Mouse (Mus musculus) forebrain, embryonic 11.5 days (tissue): ENCODE measurements around the gene Smoc1. TPM values are rescaled to one million over a fixed set of nuclear protein-coding genes. Genes with fewer than 3 reads are reported as not detected.

Experiments
- ATAC-seq: fragments of 200-750 bp; cut with Nextera tagmentation; replicated peaks from 2 replicates; pipeline ENCODE4 v1.8.0; 2017; ENCODE audit warnings: moderate TSS enrichment; ENCODE audit not compliant: low FRiP score
- DNase-seq: peaks from one replicate; pipeline ENCODE4 v3.0.0-alpha.2; 2017; ENCODE audit warnings: low spot score
- H3K27ac ChIP-seq: fragments of 300-500 bp; sonication (generic); 2 replicates; pipeline ENCODE4 v1.5.1; 2014; ENCODE audit warnings: low read depth, low read length
- H3K27me3 ChIP-seq: fragments of 300-500 bp; sonication (generic); 2 replicates; pipeline ENCODE4 v1.6.1; 2014; ENCODE audit warnings: mild to moderate bottlenecking, low read length, mixed read lengths; ENCODE audit not compliant: control insufficient read depth, insufficient read depth
- H3K36me3 ChIP-seq: fragments of 300-500 bp; sonication (generic); 2 replicates; pipeline ENCODE4 v1.6.1; 2014; ENCODE audit warnings: mild to moderate bottlenecking, low read length, moderate library complexity, mixed read lengths; ENCODE audit not compliant: control insufficient read depth, insufficient read depth
- H3K4me1 ChIP-seq: fragments of 300-500 bp; sonication (generic); replicated peaks from 2 replicates; pipeline ENCODE4 v1.6.1; 2014; ENCODE audit warnings: low read length, mixed read lengths; ENCODE audit not compliant: control insufficient read depth, insufficient read depth
- H3K4me2 ChIP-seq: fragments of 300-500 bp; sonication (generic); 2 replicates; pipeline ENCODE4 v1.6.1; 2014; ENCODE audit warnings: low read depth, mild to moderate bottlenecking, low read length, moderate library complexity, mixed read lengths; ENCODE audit not compliant: severe bottlenecking
- H3K4me3 ChIP-seq: fragments of 300-500 bp; sonication (generic); 2 replicates; pipeline ENCODE4 v1.5.1; 2014; ENCODE audit warnings: low read depth, low read length
- H3K9ac ChIP-seq: fragments of 300-500 bp; sonication (generic); 2 replicates; pipeline ENCODE4 v1.6.1; 2014; ENCODE audit warnings: low read length
- H3K9me3 ChIP-seq: fragments of 300-500 bp; sonication (generic); 2 replicates; pipeline ENCODE4 v1.6.1; 2016; ENCODE audit warnings: low read length, mixed read lengths; ENCODE audit not compliant: control insufficient read depth
- WGBS: fragments of 180-500 bp; shearing (Covaris S2); extraction: QIAGEN DNeasy Blood & Tissue Kit; methylation state at CpG from one replicate; pipeline ENCODE4 v1.1.7; 2014; 5-methylcytosine and 5-hydroxymethylcytosine counted together
- polyA plus RNA-seq: library from polyadenylated mRNA; unstranded; fragments of >200 nt; fragmentation: Nextera tagmentation; extraction: Ambion mirVana; gene quantifications from 2 replicates; pipeline ENCODE4 v1.2.1, GENCODE M21; 2014

Smoc1 gene
- polyA plus RNA-seq, 1 experiment from 2014 or later: 6.7 TPM

DNA sequence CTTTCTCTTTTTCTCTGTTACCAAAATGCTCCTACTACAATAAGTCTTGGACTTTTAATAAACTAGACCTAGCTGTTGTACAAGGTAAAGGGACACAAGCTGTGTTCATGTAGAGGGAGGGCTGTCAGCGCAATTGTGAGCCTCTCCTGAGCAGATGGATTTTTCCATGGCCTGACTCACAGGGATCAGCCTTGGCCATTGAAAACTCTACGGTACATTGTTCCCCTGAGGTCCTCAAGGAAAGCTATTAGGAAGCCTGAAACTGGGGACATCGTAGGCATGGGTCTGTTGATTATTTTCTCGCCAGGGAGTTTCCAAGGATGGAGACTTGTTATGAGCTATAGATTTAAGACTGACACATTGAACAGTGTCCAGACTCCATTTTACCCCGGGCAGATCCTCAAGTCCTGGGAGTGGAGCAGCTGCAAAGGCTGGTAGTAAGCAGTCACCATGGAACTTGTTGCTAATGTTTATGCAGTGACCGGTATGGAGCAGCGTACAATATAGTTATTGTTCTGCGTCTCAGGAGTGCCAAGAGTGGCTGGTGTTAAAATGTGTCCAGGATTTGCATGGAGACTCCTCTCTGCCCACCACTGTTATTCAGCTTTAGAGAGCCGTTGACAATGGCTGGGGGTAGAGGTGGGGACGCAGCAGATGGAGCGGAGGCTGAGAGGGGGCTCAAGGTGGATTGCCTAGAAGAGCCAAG is 28.5 kb downstream of the Smoc1 start:
- Histone ChIP-seq H3K9me3 (no peaks in the 10 kb centered on the region), H3K27me3 (no peaks in the 10 kb centered on the region), H3K9ac (no peak overlapping the region), H3K27ac (no peak overlapping the region; the same call in 1 of the 2 replicates), H3K4me1 (no peaks in the 10 kb centered on the region), H3K4me2 (no peak overlapping the region), H3K4me3 (no peak overlapping the region), H3K36me3 (no peaks in the 10 kb centered on the region)
- no peak for ATAC-seq
- DNase-seq: peak; percentile 40
- WGBS: 69% methylated on average over 11 of the region's 11 CpGs

GRCm38 (mm10) chr12:81055811-81056210 is 29.2 kb downstream of the Smoc1 start:
- ATAC-seq (no peak), DNase-seq (peak; percentile 29)
- H3K27ac ChIP-seq: no peak overlapping the region
- H3K9me3 ChIP-seq: no peaks in the 10 kb centered on the region
- H3K9ac ChIP-seq: no peak overlapping the region
- no peaks in the 10 kb centered on the region for H3K4me1 ChIP-seq
- no peaks in the 10 kb centered on the region for H3K27me3 ChIP-seq
- H3K4me3 ChIP-seq: no peak overlapping the region
- H3K4me2 ChIP-seq: no peak overlapping the region
- WGBS: 95% methylated on average over 2 of the region's 2 CpGs
- H3K36me3 ChIP-seq: no peaks in the 10 kb centered on the region

GRCm38 (mm10) chr12:81057619-81058018 is 31.0 kb downstream of the Smoc1 start:
- Histone ChIP-seq H3K9me3 (no peaks in the 10 kb centered on the region), H3K27ac (no peak overlapping the region), H3K4me1 (no peaks in the 10 kb centered on the region), H3K36me3 (no peaks in the 10 kb centered on the region), H3K27me3 (no peaks in the 10 kb centered on the region), H3K9ac (no peak overlapping the region), H3K4me2 (no peak overlapping the region), H3K4me3 (no peak overlapping the region)
- 70% methylated on average over 4 of the region's 4 CpGs for WGBS
- no peak for ATAC-seq
- DNase-seq: no peak

- ATAC-seq (no peak), DNase-seq (no peak)
- 93% methylated on average over 3 of the region's 3 CpGs for WGBS
- H3K36me3 ChIP-seq: no peaks in the 10 kb centered on the region
- H3K27me3 ChIP-seq: no peaks in the 10 kb centered on the region
- H3K4me3 ChIP-seq: no peak overlapping the region
- H3K4me1 ChIP-seq: no peaks in the 10 kb centered on the region
- H3K9ac ChIP-seq: no peak overlapping the region
- H3K4me2 ChIP-seq: no peak overlapping the region
- no peaks in the 10 kb centered on the region for H3K9me3 ChIP-seq
- no peak overlapping the region for H3K27ac ChIP-seq
Measured at GRCm38 (mm10) chr12:81058561-81058960, 32.0 kb downstream of the Smoc1 start.

GRCm38 (mm10) chr12:81061831-81062361 is 35.3 kb downstream of the Smoc1 start:
- Histone ChIP-seq H3K9ac (no peak overlapping the region), H3K27me3 (no peaks in the 10 kb centered on the region), H3K27ac (no peak overlapping the region), H3K9me3 (no peaks in the 10 kb centered on the region), H3K4me2 (no peak overlapping the region), H3K36me3 (no peaks in the 10 kb centered on the region), H3K4me3 (no peak overlapping the region), H3K4me1 (no peaks in the 10 kb centered on the region)
- ATAC-seq (no peak), DNase-seq (peak; percentile 32)
- 80% methylated on average over 6 of the region's 6 CpGs for WGBS

- Histone ChIP-seq H3K27ac (no peak overlapping the region), H3K9me3 (no peaks in the 10 kb centered on the region), H3K36me3 (no peaks in the 10 kb centered on the region), H3K4me2 (no peak overlapping the region), H3K9ac (no peak overlapping the region), H3K4me1 (no peaks in the 10 kb centered on the region), H3K4me3 (no peak overlapping the region), H3K27me3 (no peaks in the 10 kb centered on the region)
- ATAC-seq (no peak), DNase-seq (peak; percentile 13)
- WGBS: 88% methylated on average over 6 of the region's 6 CpGs
Measured at GRCm38 (mm10) chr12:81063336-81063955, 36.8 kb downstream of the Smoc1 start.

GRCm38 (mm10) chr12:81074139-81074538 is 47.5 kb downstream of the Smoc1 start:
- peak; percentile 9 for DNase-seq
- WGBS: 67% methylated on average over 2 of the region's 2 CpGs
- no peak overlapping the region for H3K27ac ChIP-seq
- H3K9ac ChIP-seq: no peak overlapping the region
- H3K36me3 ChIP-seq: no peaks in the 10 kb centered on the region
- H3K9me3 ChIP-seq: peaks cover 3% of the 10 kb centered on the region; the same call in 1 of the 2 replicates
- no peaks in the 10 kb centered on the region for H3K27me3 ChIP-seq
- H3K4me3 ChIP-seq: no peak overlapping the region
- H3K4me2 ChIP-seq: no peak overlapping the region
- ATAC-seq: no peak
- no peaks in the 10 kb centered on the region for H3K4me1 ChIP-seq

DNA sequence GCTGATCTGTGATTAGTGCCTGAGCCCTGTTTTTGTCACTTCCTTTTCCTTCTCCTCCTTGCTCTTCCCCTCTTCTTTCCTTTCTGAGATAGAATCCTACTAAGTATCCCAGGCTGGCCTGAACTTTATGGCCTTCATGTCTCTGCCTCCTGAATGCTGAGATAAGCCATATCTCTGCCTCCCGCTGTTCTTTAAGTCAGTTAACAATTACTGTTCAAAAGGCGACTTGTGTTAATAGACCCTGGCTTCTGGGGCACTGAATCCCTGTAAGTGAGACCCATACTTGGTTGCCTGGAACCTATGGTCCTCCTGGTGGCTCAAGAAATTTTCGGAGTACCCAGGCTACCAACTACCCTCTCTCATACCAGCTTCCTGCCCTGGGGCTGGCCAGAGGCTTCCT is 48.3 kb downstream of the Smoc1 start:
- 91% methylated on average over 3 of the region's 3 CpGs for WGBS
- peaks cover 4% of the 10 kb centered on the region; the same call in 1 of the 2 replicates for H3K9me3 ChIP-seq
- H3K4me1 ChIP-seq: no peaks in the 10 kb centered on the region
- H3K9ac ChIP-seq: no peak overlapping the region
- no peak overlapping the region for H3K27ac ChIP-seq
- ATAC-seq (no peak), DNase-seq (no peak)
- H3K4me3 ChIP-seq: no peak overlapping the region
- no peaks in the 10 kb centered on the region for H3K36me3 ChIP-seq
- H3K27me3 ChIP-seq: no peaks in the 10 kb centered on the region
- H3K4me2 ChIP-seq: no peak overlapping the region
